Mouse (Mus musculus) left cerebral cortex, postnatal 4 days (tissue): ENCODE data around the gene Slc25a1. TPM values are rescaled to one million over a fixed set of nuclear protein-coding genes. Genes with fewer than 3 reads are reported as not detected.

Experiments
- total RNA-seq, 2 experiments: library from RNA; stranded (reverse); gene quantifications; 2 replicates each; pipeline ENCODE4 v1.2.3; 2021

Gene Slc25a1
- total RNA-seq, 2 experiments from 2014 or later = 107 TPM

Other genes starting within 250 kb of the Slc25a1 start
- gene Med15, start 195.3 kb downstream of the Slc25a1 start, total RNA-seq = 10 to 100 TPM; 78.9 to 80.8 TPM
- 10 to 100 TPM; 86.2 to 95.3 TPM for gene Klhl22, start 168.6 kb downstream of the Slc25a1 start, total RNA-seq
- gene Scarf2, start 130.9 kb downstream of the Slc25a1 start, total RNA-seq = 1 to 10 TPM; 5.6 to 6.3 TPM
- 1 to 10 TPM; 3.9 to 4.3 TPM for gene B830017H08Rik, start 95.1 kb downstream of the Slc25a1 start, total RNA-seq
- 1 to 10 TPM; 6.8 to 7.1 TPM for gene Car15, start 89.9 kb downstream of the Slc25a1 start, total RNA-seq
- 1 to 10 TPM in 1 of 2 experiments, under 1 TPM in 1; 0.77 to 1.2 TPM for gene Gm20518, start 36.5 kb downstream of the Slc25a1 start, total RNA-seq
- gene Tssk1, start 34.0 kb downstream of the Slc25a1 start, total RNA-seq = not detected
- gene Dgcr2, start 29.7 kb downstream of the Slc25a1 start, total RNA-seq = 100 to 1,000 TPM; 116 to 123 TPM
- gene Tssk2, start 29.6 kb downstream of the Slc25a1 start, total RNA-seq = not detected
- 10 to 100 TPM; 40.7 to 45.1 TPM for gene Ess2, start 16.9 kb downstream of the Slc25a1 start, total RNA-seq
- gene Gsc2, start 13.2 kb downstream of the Slc25a1 start, total RNA-seq = not detected
- gene Vpreb2, start 52.2 kb upstream of the Slc25a1 start, total RNA-seq = not detected
- gene Dgcr6, start 124.6 kb upstream of the Slc25a1 start, total RNA-seq = 10 to 100 TPM; 80.9 to 85.8 TPM
- gene Prodh, start 162.0 kb upstream of the Slc25a1 start, total RNA-seq = 1 to 10 TPM; 4.8 to 6.4 TPM
- gene Rtn4r, start 199.4 kb upstream of the Slc25a1 start, total RNA-seq = 10 to 100 TPM; 63.1 to 63.3 TPM